Mouse (Mus musculus): ENCODE data around the gene Irs3.
"Not testable (repeated sequence)": the region's sequence is repeated elsewhere in the genome, so short reads cannot be mapped to it uniquely, and the experiment has no call there.

Irs3 gene

GRCm38 (mm10) chr5:137614921-137615320 is 30.6 kb downstream of the Irs3 start:
- not testable (repeated sequence) for DNase-seq

GRCm38 (mm10) chr5:137613550-137613949 is 32.0 kb downstream of the Irs3 start, which contains the start of gene Pcolce:
TSS of gene Pcolce (minus strand) at chr5:137613784.
- DNase-seq = no peak

GRCm38 (mm10) chr5:137613076-137613475 is 32.4 kb downstream of the Irs3 start:
- no peak for DNase-seq

DNA sequence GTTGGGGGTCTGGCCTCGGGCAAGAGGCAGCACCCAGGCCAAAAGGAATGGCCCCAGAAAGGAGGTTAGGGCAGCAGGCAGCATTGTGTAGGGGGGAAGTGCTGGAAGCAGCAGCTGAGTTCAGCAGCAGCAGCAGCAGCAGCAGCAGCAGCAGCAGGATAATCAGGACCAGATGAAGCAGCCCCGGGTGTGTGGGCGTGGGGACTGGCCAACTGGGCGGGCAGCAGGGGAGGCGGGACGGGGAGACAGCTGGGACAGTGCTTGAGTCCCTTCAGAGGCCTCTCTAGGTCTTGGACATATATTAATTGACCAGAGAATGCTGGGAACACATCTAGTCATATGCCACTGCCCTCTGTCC is 34.3 kb downstream of the Irs3 start:
- peak; percentile 53 for DNase-seq

DNA sequence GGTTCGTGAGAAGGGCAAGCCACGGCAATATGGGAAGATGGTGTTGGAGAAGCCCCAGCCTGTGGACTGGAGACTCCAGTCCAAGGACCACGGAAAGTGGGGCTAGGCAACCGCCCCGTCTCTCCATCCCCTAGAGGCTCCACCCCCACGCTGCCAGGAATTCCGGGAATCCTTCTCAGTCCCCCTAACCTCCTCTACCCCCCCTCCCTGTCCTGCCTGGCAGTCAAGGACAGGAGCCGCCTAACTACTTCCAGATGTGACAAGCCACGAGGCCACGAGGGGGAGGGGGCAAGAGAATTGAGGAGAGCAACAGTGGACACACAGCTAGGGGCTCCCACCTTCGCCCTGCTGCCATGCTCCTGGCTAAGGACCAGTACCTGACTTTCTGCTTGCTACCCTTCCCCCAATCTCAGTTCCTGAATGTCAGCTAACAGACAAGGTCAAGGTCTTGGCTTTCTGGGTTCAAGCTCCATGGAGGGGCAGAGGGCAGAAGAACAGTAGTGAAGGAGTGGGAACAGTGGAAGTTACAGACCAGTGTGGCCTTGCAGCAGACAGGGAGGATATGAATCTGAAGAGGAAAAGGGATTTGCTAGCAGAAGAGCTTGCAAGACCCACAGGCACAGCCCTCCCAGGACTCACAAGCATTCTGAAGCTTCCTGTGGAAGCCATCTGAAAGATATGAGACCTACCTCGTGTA is 34.8 kb downstream of the Irs3 start:
- peak; percentile 62 for DNase-seq

DNA sequence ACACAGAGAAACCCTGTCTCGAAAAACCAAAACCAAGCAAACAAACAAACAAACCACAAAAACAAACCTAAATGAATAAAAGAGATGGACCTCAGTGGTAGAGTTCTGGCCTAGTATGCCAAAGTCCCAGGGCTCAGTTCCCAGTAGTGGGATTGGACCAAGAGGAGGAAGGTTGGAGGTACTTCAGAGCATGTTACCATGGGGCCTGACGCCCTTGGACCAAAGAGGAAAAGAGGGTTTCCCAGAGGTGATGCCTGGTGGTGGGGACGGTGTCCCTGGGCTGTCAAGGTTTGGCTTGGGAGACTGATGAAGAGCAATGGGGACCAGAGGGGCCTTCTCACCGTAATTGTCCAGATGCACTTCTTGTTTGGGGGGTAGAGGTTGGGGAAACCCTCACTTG is 35.5 kb downstream of the Irs3 start:
- no peak for DNase-seq

DNA sequence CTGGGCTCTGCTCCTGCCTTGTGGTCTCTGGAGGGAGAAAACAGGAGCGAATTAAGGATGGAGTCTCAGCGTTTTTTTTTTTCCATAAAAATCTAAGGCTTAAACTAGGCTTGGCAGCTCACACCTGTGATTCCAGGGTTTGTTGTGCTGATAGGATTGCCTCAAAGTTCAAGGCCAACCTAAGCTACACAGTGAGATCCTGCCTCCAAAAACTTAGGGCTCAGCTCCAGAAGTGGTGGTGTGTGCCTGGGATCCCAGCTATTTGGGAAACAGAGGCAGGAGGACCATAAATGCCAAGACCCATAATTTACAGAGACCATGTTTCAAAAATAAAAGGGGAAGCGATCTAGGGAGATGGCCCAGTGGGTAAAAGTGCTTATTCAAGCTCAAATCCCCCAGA is 36.2 kb downstream of the Irs3 start:
- DNase-seq = no peak

- no peak for DNase-seq
Measured at GRCm38 (mm10) chr5:137608654-137609190, 36.8 kb downstream of the Irs3 start.

- no peak for DNase-seq
Measured at GRCm38 (mm10) chr5:137607860-137608653, 37.5 kb downstream of the Irs3 start.

- peak; percentile 57 for DNase-seq
Measured at GRCm38 (mm10) chr5:137601365-137601729, 44.2 kb downstream of the Irs3 start.

- DNase-seq = peak; percentile 98
Measured at GRCm38 (mm10) chr5:137600619-137601364, 44.7 kb downstream of the Irs3 start, which contains the start of gene Mospd3. TSS of gene Mospd3 (minus strand) at chr5:137601058.

- no peak for DNase-seq
Measured at GRCm38 (mm10) chr5:137600281-137600618, 45.3 kb downstream of the Irs3 start.

DNA sequence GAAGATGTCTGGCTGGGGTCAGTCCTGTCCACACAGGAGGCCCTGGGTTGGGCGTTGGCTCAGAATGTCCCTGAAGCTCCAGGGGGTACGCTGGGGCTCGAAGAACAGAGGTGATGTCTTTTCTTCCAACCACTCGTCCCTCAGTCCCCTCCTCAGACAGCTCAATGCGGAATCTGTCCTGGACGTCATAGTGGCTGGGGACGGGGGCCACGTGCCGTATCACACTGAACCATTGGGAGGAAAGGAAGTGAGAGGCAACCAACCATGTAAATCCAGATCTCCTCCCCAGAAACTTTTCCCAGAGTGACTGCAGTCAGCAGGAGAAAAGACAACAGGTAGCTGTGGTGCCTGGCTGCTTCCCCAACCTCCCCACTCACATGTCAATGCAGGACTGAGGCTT is 45.9 kb downstream of the Irs3 start:
- no peak for DNase-seq

DNA sequence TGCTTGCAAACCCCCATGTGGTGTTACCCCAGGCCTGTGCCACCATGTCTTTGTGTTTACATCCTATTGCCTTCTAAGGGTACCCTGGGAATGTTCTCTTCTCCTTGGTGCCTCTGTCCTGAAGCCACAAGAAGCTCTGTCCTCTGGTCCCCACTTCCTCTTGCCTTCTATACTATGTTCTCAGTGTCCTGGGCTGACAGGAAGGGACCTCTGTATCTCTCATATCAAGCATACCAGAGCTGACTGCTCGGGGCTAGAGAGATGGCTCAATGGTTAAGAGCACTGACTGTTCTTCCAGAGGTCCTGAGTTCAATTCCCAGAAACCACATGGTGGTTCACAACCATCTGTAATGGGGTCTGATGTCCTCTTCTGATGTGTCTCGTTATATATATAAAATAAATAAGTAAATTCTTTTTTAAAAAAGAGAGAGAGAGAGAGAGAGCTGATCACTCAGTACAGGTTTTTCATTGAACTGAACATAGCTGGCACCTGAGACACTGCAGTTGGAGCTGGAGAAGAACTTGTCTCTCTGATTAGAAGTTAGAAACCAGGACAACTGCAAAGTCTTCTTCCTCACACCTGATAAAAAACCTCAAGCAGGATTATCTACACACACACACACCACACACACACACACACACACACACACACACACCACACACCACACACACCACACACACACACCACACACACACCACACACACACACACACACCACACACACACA is 47.3 kb downstream of the Irs3 start:
- DNase-seq = no peak

- DNase-seq = no peak
Measured at GRCm38 (mm10) chr5:137597625-137598024, 47.9 kb downstream of the Irs3 start.

- DNase-seq = peak; percentile 63
Measured at GRCm38 (mm10) chr5:137596601-137597261, 48.8 kb downstream of the Irs3 start.

DNA sequence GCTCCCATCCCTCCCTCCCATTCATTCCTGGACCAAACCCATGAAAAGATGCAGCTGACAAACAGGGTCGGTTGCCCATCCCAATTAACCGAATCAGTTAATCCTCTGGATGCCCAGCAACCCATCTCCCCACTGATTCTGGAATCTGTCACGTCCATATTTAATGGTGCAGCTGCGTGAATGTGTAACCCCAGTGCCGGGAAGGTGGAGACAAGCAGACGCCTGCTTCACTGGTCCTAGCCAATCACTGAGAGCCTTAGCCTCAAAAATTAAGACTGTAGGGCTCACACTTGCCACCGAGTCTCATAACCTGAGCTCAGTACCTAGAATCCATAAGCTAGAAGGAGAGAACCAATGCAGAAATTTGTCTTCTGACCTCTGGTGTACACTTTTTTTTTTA is 49.6 kb downstream of the Irs3 start:
- no peak for DNase-seq

All from liver (tissue).